Mouse (Mus musculus): ENCODE results near the gene Med12l. TPM values are rescaled to one million over a fixed set of nuclear protein-coding genes. Genes with fewer than 3 reads are reported as not detected.
A peak's percentile ranks its signal among the peaks of the same experiment; 100 is the strongest.

Gene Med12l
- polyA plus RNA-seq, 1 experiment from 2014 or later, result 0.82 TPM

- 38% methylated on average over 10 of the region's 10 CpGs for WGBS
- no peak overlapping the region for H3K9ac ChIP-seq (ENCODE audit: low read depth, low read length)
Measured at GRCm38 (mm10) chr3:59228730-59229551, 223.3 kb downstream of the Med12l start.

DNA sequence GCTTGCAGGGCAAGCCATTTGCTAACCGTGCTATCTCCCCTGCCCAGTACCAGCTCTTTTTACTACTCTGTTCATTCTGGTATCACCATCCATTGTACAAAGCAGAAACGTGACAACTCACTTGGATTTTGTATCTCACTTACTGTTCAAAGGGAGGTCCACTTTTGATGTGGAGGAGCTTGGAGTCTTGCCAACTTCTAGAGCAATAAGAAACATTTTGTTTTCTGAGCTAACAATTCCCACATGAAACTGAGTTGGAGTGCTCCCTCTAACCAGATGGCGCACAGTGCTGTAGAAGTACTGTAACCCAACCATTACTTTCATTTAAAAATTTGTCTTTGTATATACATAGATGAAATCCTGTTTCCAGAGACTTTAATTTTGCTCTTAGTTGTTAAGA lies 225.3 kb downstream of the Med12l start:
- Histone ChIP-seq H3K4me3 (replicated peaks; ENCODE audit: low read depth, low read length) (no peak overlapping the region), H3K9me3 (replicated peaks; ENCODE audit: low read length) (no peaks in the 10 kb centered on the region), H3K27me3 (ENCODE audit: insufficient read depth, low read length) (no peaks in the 10 kb centered on the region), H3K27ac (no peak overlapping the region), H3K4me1 (replicated peaks; ENCODE audit: insufficient read depth, low read length) (no peaks in the 10 kb centered on the region; the same call in 1 of the 2 replicates), H3K9ac (ENCODE audit: low read depth, low read length) (no peak overlapping the region), H3K36me3 (ENCODE audit: insufficient read depth, low read length) (no peaks in the 10 kb centered on the region), H3K4me2 (ENCODE audit: low read length) (no peak overlapping the region)
- DNase-seq (ENCODE audit: low spot score), result peak; percentile 16
- no peak for TF ChIP-seq CTCF (IDR thresholded peaks at IDR 0.05; ENCODE audit: low read depth)
- no peak for ATAC-seq (replicated peaks; ENCODE audit: low FRiP score, low read depth)
- WGBS, result 74% methylated on average over 3 of the region's 3 CpGs

More at GRCm38 (mm10) chr3:59228730-59229551, 223.3 kb downstream of the Med12l start:
- Histone ChIP-seq H3K36me3 (ENCODE audit: insufficient read depth, low read length) (no peaks in the 10 kb centered on the region), H3K4me1 (replicated peaks; ENCODE audit: insufficient read depth, low read length) (no peaks in the 10 kb centered on the region; the same call in 1 of the 2 replicates), H3K27me3 (ENCODE audit: insufficient read depth, low read length) (no peaks in the 10 kb centered on the region), H3K4me2 (ENCODE audit: low read length) (peak overlapping the region; percentile 27), H3K27ac (peak overlapping the region; percentile 83), H3K4me3 (replicated peaks; ENCODE audit: low read depth, low read length) (no peak overlapping the region), H3K9me3 (replicated peaks; ENCODE audit: low read length) (no peaks in the 10 kb centered on the region)
- ATAC-seq (replicated peaks; ENCODE audit: low FRiP score, low read depth) (peak; percentile 36; the same call in 1 of the 2 replicates), DNase-seq (ENCODE audit: low spot score) (peak; percentile 89)
- no peak for TF ChIP-seq CTCF (IDR thresholded peaks at IDR 0.05; ENCODE audit: low read depth)

- TF ChIP-seq CTCF (IDR thresholded peaks at IDR 0.05; ENCODE audit: low read depth), result no peak
- no peak overlapping the region for H3K4me2 ChIP-seq (ENCODE audit: low read length)
- no peak overlapping the region for H3K4me3 ChIP-seq (replicated peaks; ENCODE audit: low read depth, low read length)
- 75% methylated on average over 5 of the region's 5 CpGs for WGBS
- H3K36me3 ChIP-seq (ENCODE audit: insufficient read depth, low read length), result no peaks in the 10 kb centered on the region
- no peaks in the 10 kb centered on the region for H3K27me3 ChIP-seq (ENCODE audit: insufficient read depth, low read length)
- DNase-seq (ENCODE audit: low spot score) (no peak), ATAC-seq (replicated peaks; ENCODE audit: low FRiP score, low read depth) (no peak)
- H3K9ac ChIP-seq (ENCODE audit: low read depth, low read length), result no peak overlapping the region
- H3K4me1 ChIP-seq (replicated peaks; ENCODE audit: insufficient read depth, low read length), result no peaks in the 10 kb centered on the region
- no peaks in the 10 kb centered on the region for H3K9me3 ChIP-seq (replicated peaks; ENCODE audit: low read length)
- H3K27ac ChIP-seq, result no peak overlapping the region
Measured at GRCm38 (mm10) chr3:59234878-59235277, 229.3 kb downstream of the Med12l start.

GRCm38 (mm10) chr3:59243384-59243783 lies 237.8 kb downstream of the Med12l start:
- Histone ChIP-seq H3K4me2 (ENCODE audit: low read length) (no peak overlapping the region), H3K9ac (ENCODE audit: low read depth, low read length) (no peak overlapping the region), H3K27ac (no peak overlapping the region), H3K9me3 (replicated peaks; ENCODE audit: low read length) (no peaks in the 10 kb centered on the region), H3K4me3 (replicated peaks; ENCODE audit: low read depth, low read length) (no peak overlapping the region), H3K4me1 (replicated peaks; ENCODE audit: insufficient read depth, low read length) (no peaks in the 10 kb centered on the region), H3K36me3 (ENCODE audit: insufficient read depth, low read length) (no peaks in the 10 kb centered on the region), H3K27me3 (ENCODE audit: insufficient read depth, low read length) (no peaks in the 10 kb centered on the region)
- WGBS, result 51% methylated on average over 6 of the region's 6 CpGs
- no peak for ATAC-seq (replicated peaks; ENCODE audit: low FRiP score, low read depth)
- no peak for DNase-seq (ENCODE audit: low spot score)
- TF ChIP-seq CTCF (IDR thresholded peaks at IDR 0.05; ENCODE audit: low read depth), result no peak

- Histone ChIP-seq H3K9ac (ENCODE audit: low read depth, low read length) (no peak overlapping the region), H3K27ac (no peak overlapping the region), H3K36me3 (ENCODE audit: insufficient read depth, low read length) (no peaks in the 10 kb centered on the region), H3K4me3 (replicated peaks; ENCODE audit: low read depth, low read length) (no peak overlapping the region), H3K27me3 (ENCODE audit: insufficient read depth, low read length) (no peaks in the 10 kb centered on the region), H3K4me2 (ENCODE audit: low read length) (no peak overlapping the region), H3K9me3 (replicated peaks; ENCODE audit: low read length) (no peaks in the 10 kb centered on the region), H3K4me1 (replicated peaks; ENCODE audit: insufficient read depth, low read length) (no peaks in the 10 kb centered on the region)
- DNase-seq (ENCODE audit: low spot score) (no peak), ATAC-seq (replicated peaks; ENCODE audit: low FRiP score, low read depth) (no peak)
- no peak for TF ChIP-seq CTCF (IDR thresholded peaks at IDR 0.05; ENCODE audit: low read depth)
- WGBS, result 86% methylated on average over 6 of the region's 6 CpGs
Measured at GRCm38 (mm10) chr3:59248031-59248430, 242.4 kb downstream of the Med12l start.

GRCm38 (mm10) chr3:59250454-59250853 lies 244.8 kb downstream of the Med12l start:
- H3K27me3 ChIP-seq (ENCODE audit: insufficient read depth, low read length), result no peaks in the 10 kb centered on the region
- DNase-seq (ENCODE audit: low spot score) (no peak), ATAC-seq (replicated peaks; ENCODE audit: low FRiP score, low read depth) (no peak)
- H3K4me2 ChIP-seq (ENCODE audit: low read length), result no peak overlapping the region
- no peaks in the 10 kb centered on the region for H3K4me1 ChIP-seq (replicated peaks; ENCODE audit: insufficient read depth, low read length)
- H3K9ac ChIP-seq (ENCODE audit: low read depth, low read length), result no peak overlapping the region
- no peaks in the 10 kb centered on the region for H3K9me3 ChIP-seq (replicated peaks; ENCODE audit: low read length)
- 98% methylated on average over 1 of the region's 1 CpGs for WGBS
- H3K4me3 ChIP-seq (replicated peaks; ENCODE audit: low read depth, low read length), result no peak overlapping the region
- TF ChIP-seq CTCF (IDR thresholded peaks at IDR 0.05; ENCODE audit: low read depth), result no peak
- H3K36me3 ChIP-seq (ENCODE audit: insufficient read depth, low read length), result no peaks in the 10 kb centered on the region
- H3K27ac ChIP-seq, result no peak overlapping the region
